Mouse (Mus musculus) limb, embryonic 14.5 days (tissue): ENCODE measurements around the gene Tnik. TPM values are rescaled to one million over a fixed set of nuclear protein-coding genes. Genes with fewer than 3 reads are reported as not detected.

Source experiments
- ATAC-seq: fragments of 200-750 bp; cut with Nextera tagmentation; 2 replicates; pipeline ENCODE4 v1.8.0; 2017; ENCODE audit warnings: low read depth, moderate number of reproducible peaks, moderate TSS enrichment; ENCODE audit not compliant: low FRiP score
- DNase-seq: peaks from one replicate; pipeline ENCODE4 v3.0.0-alpha.2; 2015; ENCODE audit warnings: low spot score
- H3K27ac ChIP-seq: fragments of 300-500 bp; sonication (generic); replicated peaks from 2 replicates; pipeline ENCODE4 v1.5.1; 2014; ENCODE audit warnings: low read depth, mild to moderate bottlenecking, low read length, moderate library complexity, mixed read lengths
- H3K27me3 ChIP-seq: fragments of 300-500 bp; sonication (generic); 2 replicates; pipeline ENCODE4 v1.6.1; 2014; ENCODE audit warnings: low read length, mixed read lengths; ENCODE audit not compliant: control insufficient read depth, insufficient read depth
- H3K36me3 ChIP-seq: fragments of 300-500 bp; sonication (generic); 2 replicates; pipeline ENCODE4 v1.6.1; 2014; ENCODE audit warnings: mild to moderate bottlenecking, low read length, moderate library complexity, mixed read lengths; ENCODE audit not compliant: control insufficient read depth, insufficient read depth
- H3K4me1 ChIP-seq: fragments of 300-500 bp; sonication (generic); 2 replicates; pipeline ENCODE4 v1.6.1; 2014; ENCODE audit warnings: antibody characterized with exemption, low read length, mixed read lengths; ENCODE audit not compliant: control insufficient read depth, insufficient read depth
- H3K4me2 ChIP-seq: fragments of 300-500 bp; sonication (generic); replicated peaks from 2 replicates; pipeline ENCODE4 v1.6.1; 2014; ENCODE audit warnings: low read depth, mild to moderate bottlenecking, low read length, moderate library complexity; ENCODE audit not compliant: severe bottlenecking
- H3K4me3 ChIP-seq: fragments of 300-500 bp; sonication (generic); replicated peaks from 2 replicates; pipeline ENCODE4 v1.5.1; 2014; ENCODE audit warnings: low read length
- H3K9ac ChIP-seq: fragments of 300-500 bp; sonication (generic); 2 replicates; pipeline ENCODE4 v1.6.1; 2014; ENCODE audit warnings: mild to moderate bottlenecking, low read depth, low read length, moderate library complexity; ENCODE audit not compliant: severe bottlenecking
- H3K9me3 ChIP-seq: fragments of 300-500 bp; sonication (generic); 2 replicates; pipeline ENCODE4 v1.6.1; 2016; ENCODE audit warnings: low read length; ENCODE audit not compliant: control insufficient read depth
- POLR2A ChIP-seq: fragments of 200-500 bp; IDR thresholded peaks from 2 replicates; pipeline ENCODE4 v1.8.0; 2012; ENCODE audit warnings: inconsistent platforms, mild to moderate bottlenecking, moderate library complexity, borderline replicate concordance; ENCODE audit not compliant: insufficient read depth, insufficient read length; ENCODE audit errors: extremely low read depth
- WGBS: fragments of 180-500 bp; shearing (Covaris S2); extraction: QIAGEN DNeasy Blood & Tissue Kit; methylation state at CpG from one replicate; pipeline ENCODE4 v1.1.7; 2014; 5-methylcytosine and 5-hydroxymethylcytosine counted together
- polyA plus RNA-seq, 2 experiments: library from polyadenylated mRNA; depleted of rRNA in 1 of 2; stranded (reverse) in 1 of 2; unstranded in 1 of 2; fragments of >200 nt; fragmentation: Nextera tagmentation in 1 of 2; extraction: Ambion mirVana in 1 of 2; gene quantifications; 2 replicates each; pipeline versions ENCODE4 v1.2.1 to v1.2.3; 2012 to 2014

Tnik gene
- polyA plus RNA-seq, 2 experiments: 5.4 to 9.6 TPM

DNA sequence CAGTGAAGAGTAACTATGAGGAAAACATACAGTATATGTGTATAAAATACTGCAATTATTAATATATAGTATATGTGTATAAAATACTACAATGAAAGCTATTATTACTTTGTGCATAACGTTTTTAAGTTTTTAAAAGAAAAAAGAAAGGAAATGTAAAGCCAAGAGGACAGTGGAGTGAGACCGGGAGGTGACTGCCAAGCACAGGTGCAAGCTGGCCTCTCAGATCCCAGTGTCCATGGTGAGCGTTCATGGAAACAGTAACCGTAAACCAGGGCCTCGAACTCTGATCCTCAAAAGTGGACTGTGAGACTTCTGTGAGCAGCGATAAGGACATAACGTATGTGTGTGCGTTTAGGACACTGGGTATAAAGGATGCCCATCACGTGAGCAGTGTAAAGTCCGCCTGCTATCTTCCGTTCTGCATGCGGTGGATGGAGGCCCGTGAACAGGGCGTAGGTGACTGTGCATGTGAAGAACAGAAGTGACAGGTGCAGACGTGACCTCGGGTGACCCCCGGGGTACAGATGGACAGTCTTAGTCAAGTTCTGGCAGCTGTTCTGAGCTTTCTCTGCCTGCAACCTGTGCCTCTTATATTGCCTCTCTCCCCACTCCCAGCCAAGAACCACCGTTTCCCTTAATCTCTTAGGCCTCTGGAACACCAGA, 316.1 kb downstream of the Tnik start:
- no peaks in the 10 kb centered on the region for H3K27me3 ChIP-seq
- TF ChIP-seq POLR2A: no peak
- no peak overlapping the region for H3K9ac ChIP-seq
- no peaks in the 10 kb centered on the region for H3K36me3 ChIP-seq
- no peaks in the 10 kb centered on the region for H3K4me1 ChIP-seq
- DNase-seq (no peak), ATAC-seq (peak; percentile 32; the same call in 1 of the 2 replicates)
- 83% methylated on average over 18 of the region's 18 CpGs for WGBS
- no peak overlapping the region for H3K4me3 ChIP-seq
- no peak overlapping the region for H3K27ac ChIP-seq
- no peaks in the 10 kb centered on the region for H3K9me3 ChIP-seq
- no peak overlapping the region for H3K4me2 ChIP-seq

DNA sequence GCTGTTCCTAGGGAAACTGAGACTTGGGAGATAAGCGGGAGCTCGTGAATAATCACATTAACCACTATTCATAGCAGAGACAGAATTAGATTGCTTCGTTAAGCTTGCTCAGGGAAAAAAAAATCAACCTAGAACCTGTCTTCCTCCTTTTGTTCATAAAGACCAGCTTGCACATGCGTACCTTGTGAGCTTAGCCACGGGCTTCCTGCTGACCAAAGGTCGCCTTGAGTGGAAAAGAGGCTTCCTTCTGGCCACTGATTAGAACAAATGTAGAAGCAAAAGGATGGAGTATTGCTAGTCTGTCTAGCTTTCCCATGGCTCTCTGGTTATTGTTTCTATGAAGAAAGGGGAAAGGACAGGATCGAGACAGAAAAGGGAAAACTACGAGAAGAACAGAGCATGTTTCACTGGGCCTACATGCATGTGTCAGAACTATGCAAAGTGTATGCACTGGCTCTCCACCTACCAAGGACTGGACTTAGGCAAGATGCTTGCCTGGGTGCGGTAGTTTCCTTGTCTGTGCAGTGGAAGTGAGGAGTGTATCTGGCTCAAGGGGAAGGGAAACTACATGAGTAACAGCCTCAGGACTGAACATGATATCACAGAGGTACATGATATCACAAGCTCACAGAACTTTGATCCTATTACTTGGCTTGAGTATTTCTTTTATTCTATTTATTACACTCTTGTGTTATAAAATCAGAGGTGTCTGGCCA, 322.9 kb downstream of the Tnik start:
- whole genome bisulfite sequencing: 87% methylated on average over 9 of the region's 9 CpGs
- no peak overlapping the region for H3K9ac ChIP-seq
- no peak for DNase-seq
- no peak overlapping the region for H3K4me2 ChIP-seq
- H3K27ac ChIP-seq: no peak overlapping the region
- no peak for ATAC-seq
- no peaks in the 10 kb centered on the region for H3K9me3 ChIP-seq
- no peaks in the 10 kb centered on the region for H3K36me3 ChIP-seq
- H3K4me3 ChIP-seq: no peak overlapping the region
- no peaks in the 10 kb centered on the region for H3K27me3 ChIP-seq
- no peak for TF ChIP-seq POLR2A
- H3K4me1 ChIP-seq: no peaks in the 10 kb centered on the region

DNA sequence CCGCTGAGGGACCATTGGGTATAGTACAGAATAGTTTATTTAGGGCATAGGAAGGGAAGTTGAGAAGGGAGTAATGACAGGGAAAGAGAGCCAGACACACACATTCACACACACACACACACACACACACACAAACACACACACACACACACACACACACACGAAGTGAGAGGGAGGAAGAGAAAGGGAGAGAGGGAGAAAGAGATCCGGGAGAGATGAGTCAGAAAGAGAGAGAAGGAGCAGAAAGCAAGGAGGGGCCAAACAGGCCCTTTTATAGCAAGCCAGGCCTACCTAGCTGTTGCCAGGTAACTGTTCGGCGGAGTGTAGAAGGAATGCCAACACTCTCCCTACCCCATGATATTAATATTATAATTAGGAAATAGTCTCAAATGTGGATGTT, 324.8 kb downstream of the Tnik start:
- TF ChIP-seq POLR2A: no peak
- WGBS: 90% methylated on average over 5 of the region's 5 CpGs
- ATAC-seq: no peak

DNA sequence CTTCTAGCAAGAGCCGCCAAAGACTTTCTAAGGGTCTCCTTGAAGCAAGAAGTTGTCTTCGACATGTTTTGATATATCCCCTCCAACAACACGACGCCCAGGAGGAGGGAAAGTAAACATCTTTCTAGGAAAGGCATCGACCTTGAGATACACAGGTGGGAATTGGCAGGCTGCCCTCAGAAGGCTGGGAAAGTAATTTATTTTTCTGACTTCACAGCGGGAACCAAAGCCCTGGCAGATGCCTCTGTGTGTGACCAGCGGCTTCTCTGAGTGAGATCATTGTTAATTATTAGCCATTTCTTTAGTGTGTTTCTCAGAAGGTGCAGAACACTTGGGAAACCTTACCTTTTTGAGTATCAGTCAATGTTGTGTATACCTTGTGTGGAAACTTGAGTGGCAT, 328.3 kb downstream of the Tnik start:
- Histone ChIP-seq H3K4me1 (no peaks in the 10 kb centered on the region), H3K27me3 (no peaks in the 10 kb centered on the region), H3K36me3 (no peaks in the 10 kb centered on the region), H3K9ac (no peak overlapping the region), H3K4me2 (no peak overlapping the region), H3K9me3 (no peaks in the 10 kb centered on the region), H3K4me3 (no peak overlapping the region), H3K27ac (no peak overlapping the region)
- DNase-seq (no peak), ATAC-seq (no peak)
- 59% methylated on average over 7 of the region's 7 CpGs for WGBS
- TF ChIP-seq POLR2A: no peak

More for the DNA sequence above, 324.8 kb downstream of the Tnik start:
- Histone ChIP-seq H3K36me3 (no peaks in the 10 kb centered on the region), H3K4me1 (no peaks in the 10 kb centered on the region), H3K27ac (no peak overlapping the region), H3K9me3 (no peaks in the 10 kb centered on the region), H3K4me2 (no peak overlapping the region), H3K4me3 (no peak overlapping the region), H3K27me3 (no peaks in the 10 kb centered on the region), H3K9ac (no peak overlapping the region)
- DNase-seq: no peak

DNA sequence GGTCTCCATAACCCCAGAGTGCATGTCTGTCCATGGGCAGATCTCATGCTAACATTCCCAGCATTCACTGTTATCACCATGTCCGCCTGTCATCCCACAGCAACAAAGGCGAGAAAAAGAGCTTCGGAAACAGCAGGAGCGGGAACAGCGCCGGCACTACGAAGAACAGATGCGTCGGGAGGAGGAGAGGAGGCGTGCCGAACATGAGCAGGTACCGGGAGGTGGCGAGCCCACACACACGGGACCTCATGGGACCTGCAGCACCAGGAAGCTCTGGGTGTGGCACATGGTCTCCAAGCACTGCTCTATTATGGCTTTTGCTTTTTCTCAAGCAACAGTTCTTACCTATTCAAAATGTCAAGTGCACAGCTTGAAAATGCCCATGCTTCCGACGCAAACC, 330.9 kb downstream of the Tnik start:
- TF ChIP-seq POLR2A: no peak
- Histone ChIP-seq H3K36me3 (no peaks in the 10 kb centered on the region), H3K4me2 (no peak overlapping the region), H3K27ac (no peak overlapping the region), H3K27me3 (no peaks in the 10 kb centered on the region), H3K9ac (no peak overlapping the region), H3K9me3 (no peaks in the 10 kb centered on the region), H3K4me1 (no peaks in the 10 kb centered on the region), H3K4me3 (no peak overlapping the region)
- 90% methylated on average over 16 of the region's 16 CpGs for WGBS
- no peak for DNase-seq
- ATAC-seq: no peak
